Mouse (Mus musculus) G1E (cell line): ENCODE data around the gene Tom1l2. TPM values are rescaled to one million over a fixed set of nuclear protein-coding genes. Genes with fewer than 3 reads are reported as not detected.

Experiments
- ATAC-seq: 2 replicates; pipeline ENCODE4 v1.8.0; 2016; ENCODE audit warnings: mild to moderate bottlenecking; ENCODE audit not compliant: insufficient number of reproducible peaks, poor library complexity, low FRiP score, severe bottlenecking; ENCODE audit errors: extremely low read depth
- DNase-seq: peaks from one replicate; pipeline ENCODE4 v3.0.0; 2012; ENCODE audit warnings: low spot score
- H3K27me3 ChIP-seq: 2 replicates; pipeline ENCODE4 v1.6.1; 2012; ENCODE audit warnings: mild to moderate bottlenecking, low read length, inconsistent platforms; ENCODE audit not compliant: insufficient read depth
- H3K36me3 ChIP-seq: replicated peaks from 2 replicates; pipeline ENCODE3; 2012; ENCODE audit warnings: mild to moderate bottlenecking, inconsistent platforms
- H3K4me1 ChIP-seq: 2 replicates; pipeline ENCODE4 v1.6.1; 2012; ENCODE audit warnings: low read depth, low read length, inconsistent platforms, mixed read lengths; ENCODE audit not compliant: insufficient read depth
- H3K4me3 ChIP-seq: 2 replicates; pipeline ENCODE4 v1.5.1; 2012; ENCODE audit warnings: low read depth, mild to moderate bottlenecking, inconsistent platforms, low read length, moderate library complexity, mixed read lengths
- H3K9me3 ChIP-seq: replicated peaks from 2 replicates; pipeline ENCODE4 v1.6.1; 2012; ENCODE audit warnings: inconsistent platforms
- CTCF ChIP-seq: IDR thresholded peaks from 2 replicates; pipeline ENCODE4 v1.5.1; 2012; ENCODE audit warnings: low read depth, low read length, inconsistent platforms, mixed read lengths
- GATA1 ChIP-seq: IDR thresholded peaks from 2 replicates; pipeline ENCODE4 v1.6.1; 2012; ENCODE audit warnings: borderline replicate concordance, low read length, inconsistent platforms, mixed read lengths
- GATA2 ChIP-seq: IDR thresholded peaks from 2 replicates; pipeline ENCODE4 v1.6.1; 2012; ENCODE audit warnings: low read depth, low read length, inconsistent platforms, borderline replicate concordance
- POLR2AphosphoS5 ChIP-seq: IDR thresholded peaks from 2 replicates; pipeline ENCODE4 v1.6.1; 2012; ENCODE audit warnings: low read depth, low read length, inconsistent platforms; ENCODE audit not compliant: insufficient replicate concordance
- TAL1 ChIP-seq: conservative IDR thresholded peaks from 2 replicates; pipeline ENCODE4 v1.6.1; 2012; ENCODE audit warnings: low read depth, low read length, inconsistent platforms, mixed read lengths
- polyA plus RNA-seq: library from polyadenylated mRNA; stranded (reverse); fragments of >175 nt; gene quantifications from 2 replicates; pipeline ENCODE4 v1.2.3, GENCODE M21; 2012
- total RNA-seq, 2 experiments: library from RNA; stranded (forward) in 1 of 2; stranded (reverse) in 1 of 2; fragments of 200-1000 nt in 1 of 2; fragments of >200 nt in 1 of 2; fragmentation: Nextera tagmentation in 1 of 2; gene quantifications; 2 replicates each; pipeline ENCODE4 v1.2.3; 2014 to 2017

The Tom1l2 gene
- total and polyA plus RNA-seq, 3 experiments, result 7.8 to 24.8 (median 20.9) TPM

GRCm38 (mm10) chr11:60219609-60220008 lies 133.1 kb downstream of the Tom1l2 start:
- Histone ChIP-seq H3K4me3 (peak overlapping the region; percentile 81), H3K36me3 (peaks cover 47% of the 10 kb centered on the region), H3K9me3 (peaks cover 12% of the 10 kb centered on the region), H3K27me3 (no peaks in the 10 kb centered on the region), H3K4me1 (peaks cover 91% of the 10 kb centered on the region)
- no peak for TF ChIP-seq GATA1
- TF ChIP-seq GATA2, result no peak
- TF ChIP-seq CTCF, result no peak
- TF ChIP-seq TAL1, result no peak
- TF ChIP-seq POLR2AphosphoS5, result no peak
- ATAC-seq (no peak), DNase-seq (no peak)

- H3K27me3 ChIP-seq, result no peaks in the 10 kb centered on the region
- H3K9me3 ChIP-seq, result peaks cover 12% of the 10 kb centered on the region
- DNase-seq (no peak), ATAC-seq (no peak; the same call in 1 of the 2 replicates)
- H3K4me3 ChIP-seq, result peak overlapping the region; percentile 32; the same call in 1 of the 2 replicates
- H3K4me1 ChIP-seq, result peaks cover 86% of the 10 kb centered on the region
- peaks cover 64% of the 10 kb centered on the region for H3K36me3 ChIP-seq
- TF ChIP-seq TAL1 (peak; percentile 40; the same call in 1 of the 2 replicates), CTCF (no peak)
Measured at GRCm38 (mm10) chr11:60217467-60217866, 135.2 kb downstream of the Tom1l2 start.

GRCm38 (mm10) chr11:60216671-60217070 lies 136.0 kb downstream of the Tom1l2 start:
- Histone ChIP-seq H3K4me3 (no peak overlapping the region), H3K27me3 (no peaks in the 10 kb centered on the region), H3K9me3 (peaks cover 12% of the 10 kb centered on the region), H3K4me1 (peaks cover 87% of the 10 kb centered on the region), H3K36me3 (peaks cover 72% of the 10 kb centered on the region)
- ATAC-seq, result no peak
- no peak for TF ChIP-seq GATA2
- TF ChIP-seq TAL1, result no peak
- TF ChIP-seq POLR2AphosphoS5, result no peak
- no peak for TF ChIP-seq GATA1
- TF ChIP-seq CTCF, result no peak
- no peak for DNase-seq

GRCm38 (mm10) chr11:60213266-60213665 lies 139.4 kb downstream of the Tom1l2 start:
- H3K4me1 ChIP-seq, result peaks cover 89% of the 10 kb centered on the region
- no peak for DNase-seq
- TF ChIP-seq TAL1 (no peak), GATA1 (no peak), POLR2AphosphoS5 (no peak), CTCF (no peak), GATA2 (no peak)
- peaks cover 8% of the 10 kb centered on the region for H3K9me3 ChIP-seq
- H3K27me3 ChIP-seq, result no peaks in the 10 kb centered on the region
- ATAC-seq, result no peak
- peaks cover 89% of the 10 kb centered on the region for H3K36me3 ChIP-seq
- H3K4me3 ChIP-seq, result peak overlapping the region; percentile 44; the same call in 1 of the 2 replicates

- H3K4me1 ChIP-seq, result peaks cover 90% of the 10 kb centered on the region
- ATAC-seq, result no peak
- peak overlapping the region; percentile 20; the same call in 1 of the 2 replicates for H3K4me3 ChIP-seq
- TF ChIP-seq POLR2AphosphoS5 (no peak), GATA2 (no peak), GATA1 (no peak), TAL1 (no peak), CTCF (no peak)
- no peak for DNase-seq
- H3K36me3 ChIP-seq, result peaks cover 89% of the 10 kb centered on the region
- H3K9me3 ChIP-seq, result no peaks in the 10 kb centered on the region
- no peaks in the 10 kb centered on the region for H3K27me3 ChIP-seq
Measured at GRCm38 (mm10) chr11:60211761-60212160, 140.9 kb downstream of the Tom1l2 start.

GRCm38 (mm10) chr11:60211152-60211551 lies 141.6 kb downstream of the Tom1l2 start:
- TF ChIP-seq POLR2AphosphoS5 (no peak), GATA2 (no peak), CTCF (no peak), GATA1 (no peak), TAL1 (no peak)
- no peak for DNase-seq
- Histone ChIP-seq H3K4me1 (peaks cover 90% of the 10 kb centered on the region), H3K27me3 (no peaks in the 10 kb centered on the region), H3K9me3 (no peaks in the 10 kb centered on the region), H3K36me3 (peaks cover 89% of the 10 kb centered on the region), H3K4me3 (peak overlapping the region; percentile 70; the same call in 1 of the 2 replicates)
- ATAC-seq, result no peak

GRCm38 (mm10) chr11:60210305-60210724 lies 142.4 kb downstream of the Tom1l2 start:
- peak; percentile 97 for DNase-seq
- H3K4me3 ChIP-seq, result peak overlapping the region; percentile 70
- H3K36me3 ChIP-seq, result peaks cover 89% of the 10 kb centered on the region
- peaks cover 90% of the 10 kb centered on the region for H3K4me1 ChIP-seq
- TF ChIP-seq TAL1 (no peak), CTCF (no peak), GATA2 (no peak), POLR2AphosphoS5 (no peak), GATA1 (no peak)
- no peaks in the 10 kb centered on the region for H3K9me3 ChIP-seq
- peak; percentile 72 for ATAC-seq
- H3K27me3 ChIP-seq, result no peaks in the 10 kb centered on the region
